Mouse (Mus musculus) mouse embryonic stem cell (cell line): Measurements from ENCODE around the gene Gimap7.

Experiments used
- in situ Hi-C, 2 experiments: fragments of 300-500 bp; cut with MboI; formaldehyde crosslinking; loops; 1 replicate in 1 of 2; 3 replicates in 1 of 2; pipeline ENCODE4 v1.14.3; 2019 to 2020; ENCODE audit warnings: low sequenced_read_pairs in 2 of 2, low pct_unique_long_range_greater_than_20kb in 1 of 2, mixed read lengths in 1 of 2; ENCODE audit not compliant: unreplicated experiment in 1 of 2

Gene Gimap7

DNA sequence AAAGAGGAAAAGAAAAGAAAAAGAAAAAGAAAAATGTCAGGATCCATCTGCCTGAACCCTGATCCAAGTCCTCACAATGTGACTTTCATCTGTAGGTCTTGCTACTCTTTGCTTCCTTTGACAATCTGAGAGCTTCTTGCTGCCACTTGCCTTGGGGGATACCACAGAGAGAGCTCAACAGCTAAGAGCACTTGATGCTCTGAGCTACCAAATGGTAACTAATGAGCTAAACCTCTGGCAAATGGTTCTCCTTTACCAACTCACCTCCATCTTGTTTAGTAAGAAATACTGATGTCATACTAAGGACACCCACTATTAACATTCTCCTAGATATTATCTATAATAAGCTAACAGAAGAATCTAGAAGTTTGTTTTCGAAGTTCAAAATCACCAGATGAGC is 15.2 kb downstream of the Gimap7 start:
- in situ Hi-C loops = no loop called here

DNA sequence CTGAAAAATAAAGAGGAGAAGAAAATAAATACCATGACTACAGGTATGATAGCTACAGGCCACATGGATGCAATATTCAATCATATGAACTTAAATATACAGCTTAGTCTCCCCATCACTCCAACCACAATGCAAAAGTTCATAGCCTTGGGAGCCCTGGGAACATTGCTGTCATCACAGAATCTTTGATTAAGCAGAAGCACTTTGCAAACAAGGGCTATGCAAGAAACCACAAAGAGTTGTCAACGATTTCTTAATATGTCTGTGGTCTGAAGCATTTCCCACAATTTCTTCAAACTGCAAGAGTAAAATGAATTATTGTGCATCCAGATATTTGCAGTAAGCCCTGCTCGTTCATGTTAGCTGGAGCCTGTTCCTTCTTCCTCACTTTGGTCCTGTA is 18.6 kb downstream of the Gimap7 start:
- in situ Hi-C loops = no loop called here

DNA sequence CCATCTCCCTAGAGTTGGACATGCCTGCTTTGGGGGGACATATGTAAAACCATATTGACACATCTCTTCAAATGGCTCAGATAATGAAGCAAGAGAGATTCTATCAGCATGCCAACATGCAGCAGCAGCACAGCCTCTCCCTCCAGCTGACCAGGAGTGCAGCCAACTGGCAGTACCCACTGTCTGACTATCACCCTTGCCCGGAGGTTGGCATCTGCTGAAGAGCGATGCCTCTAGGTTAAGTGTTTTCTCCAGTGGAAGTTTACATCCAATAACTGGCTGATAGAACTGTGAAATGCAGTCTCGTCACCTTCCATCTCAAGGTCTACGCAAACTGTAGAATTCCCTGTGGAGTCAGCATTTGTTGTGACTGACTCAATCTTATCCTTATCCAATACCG is 19.3 kb downstream of the Gimap7 start:
- in situ Hi-C loops = no loop called here

DNA sequence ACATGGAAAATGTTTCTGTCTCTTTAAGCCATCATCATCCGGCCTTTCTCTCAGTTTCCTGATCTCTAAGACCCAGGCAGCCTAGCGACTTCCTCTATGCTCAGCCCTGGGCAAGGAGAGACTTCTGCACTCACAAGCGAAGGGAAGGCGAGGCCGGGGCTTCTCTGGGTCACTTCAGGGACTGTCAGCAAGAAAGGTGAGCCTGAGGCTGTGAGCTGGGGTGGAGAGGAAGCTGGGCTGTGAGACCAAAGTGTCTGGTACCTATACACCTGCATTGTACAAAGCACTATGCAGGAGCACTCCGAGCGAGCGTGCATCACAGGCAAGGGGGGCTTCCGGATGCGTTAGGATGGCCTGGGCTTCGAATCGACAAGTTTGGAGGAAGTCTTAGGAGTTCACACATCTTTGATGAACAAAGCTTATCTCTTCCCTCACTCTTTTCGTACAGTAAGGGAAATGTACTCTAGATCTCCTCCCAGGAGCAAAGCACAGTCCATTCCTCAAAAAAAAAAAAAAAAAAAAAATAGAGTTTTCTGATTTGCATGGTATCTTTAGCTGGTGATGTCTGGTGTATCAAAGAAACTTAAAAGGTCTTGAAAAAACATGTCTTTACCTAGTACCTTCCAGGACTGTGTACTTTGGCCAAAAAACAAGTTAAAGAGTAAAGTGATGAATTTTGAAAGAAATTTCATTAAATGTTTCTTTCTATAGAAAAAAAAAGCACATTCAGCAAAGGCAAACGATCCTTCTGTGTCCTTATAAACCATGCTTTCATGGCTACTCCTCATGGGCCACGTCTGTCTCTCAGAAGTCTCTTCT is 20.7 kb downstream of the Gimap7 start, which contains the start of gene Gimap1:
Gene Gimap1 (plus strand): TSS at position 94 of the 819 bp plus-strand sequence.
- in situ Hi-C loops = no loop called here

GRCm38 (mm10) chr6:48739780-48740055 is 21.3 kb downstream of the Gimap7 start:
- in situ Hi-C loops = no loop called here

- in situ Hi-C loops = no loop called here
These were observed 22.2 kb downstream of the Gimap7 start for GRCm38 (mm10) chr6:48740501-48741169.

- in situ Hi-C loops = no loop called here
These were observed 22.9 kb downstream of the Gimap7 start for GRCm38 (mm10) chr6:48741273-48741672.

DNA sequence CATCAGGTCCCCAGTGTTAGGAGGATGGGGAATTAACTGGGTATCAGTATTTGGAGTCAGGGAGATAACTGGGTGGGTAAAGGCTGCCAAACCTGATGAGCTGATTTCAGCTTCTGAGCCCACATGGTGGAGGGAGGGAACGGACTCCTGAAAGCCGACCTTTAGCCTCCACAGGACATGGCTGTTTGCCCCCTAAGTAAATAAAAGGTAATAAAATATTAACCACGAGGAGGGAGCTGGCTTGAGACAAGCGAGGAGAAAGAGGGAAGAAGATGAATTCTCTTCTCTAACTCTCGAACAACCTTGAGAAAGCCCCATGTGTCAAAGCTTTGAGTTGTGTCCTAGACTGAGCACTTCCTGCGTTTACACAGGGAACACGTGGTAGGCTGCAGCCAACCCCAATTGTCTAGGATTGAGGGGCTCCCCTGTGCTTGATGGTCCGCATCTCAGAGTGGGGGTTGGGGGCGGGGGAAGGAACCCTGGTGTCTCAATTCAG is 23.3 kb downstream of the Gimap7 start:
- in situ Hi-C loops = no loop called here

DNA sequence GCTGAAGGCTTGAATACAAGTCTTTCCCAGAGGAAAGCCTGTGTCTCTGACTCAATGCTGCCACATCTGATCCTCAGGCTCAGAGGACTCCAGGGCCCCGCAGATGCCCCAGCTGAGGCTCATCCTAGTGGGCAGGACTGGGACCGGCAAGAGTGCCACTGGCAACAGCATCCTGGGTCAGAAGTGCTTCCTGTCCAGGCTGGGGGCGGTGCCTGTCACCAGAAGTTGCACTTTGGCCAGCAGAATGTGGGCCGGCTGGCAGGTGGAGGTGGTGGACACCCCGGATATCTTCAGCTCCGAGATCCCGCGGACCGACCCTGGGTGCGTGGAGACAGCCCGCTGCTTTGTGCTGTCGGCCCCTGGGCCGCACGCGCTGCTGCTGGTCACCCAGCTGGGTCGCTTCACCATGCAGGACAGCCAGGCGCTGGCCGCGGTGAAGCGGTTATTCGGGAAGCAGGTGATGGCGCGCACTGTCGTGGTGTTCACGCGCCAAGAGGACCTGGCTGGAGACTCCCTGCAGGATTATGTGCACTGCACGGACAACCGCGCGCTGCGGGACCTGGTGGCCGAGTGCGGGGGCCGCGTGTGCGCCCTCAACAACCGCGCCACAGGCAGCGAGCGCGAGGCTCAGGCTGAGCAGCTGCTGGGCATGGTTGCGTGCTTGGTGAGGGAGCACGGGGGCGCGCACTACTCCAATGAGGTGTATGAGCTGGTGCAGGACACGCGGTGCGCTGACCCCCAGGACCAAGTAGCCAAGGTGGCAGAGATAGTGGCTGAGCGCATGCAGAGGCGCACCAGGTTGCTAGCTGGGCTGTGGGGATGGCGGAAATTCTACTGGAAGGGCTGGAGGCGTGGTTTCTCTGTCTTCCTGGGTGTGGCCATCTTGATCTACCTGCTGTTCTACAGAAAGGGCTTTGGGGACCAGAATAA is 24.3 kb downstream of the Gimap7 start:
- in situ Hi-C loops = no loop called here

DNA sequence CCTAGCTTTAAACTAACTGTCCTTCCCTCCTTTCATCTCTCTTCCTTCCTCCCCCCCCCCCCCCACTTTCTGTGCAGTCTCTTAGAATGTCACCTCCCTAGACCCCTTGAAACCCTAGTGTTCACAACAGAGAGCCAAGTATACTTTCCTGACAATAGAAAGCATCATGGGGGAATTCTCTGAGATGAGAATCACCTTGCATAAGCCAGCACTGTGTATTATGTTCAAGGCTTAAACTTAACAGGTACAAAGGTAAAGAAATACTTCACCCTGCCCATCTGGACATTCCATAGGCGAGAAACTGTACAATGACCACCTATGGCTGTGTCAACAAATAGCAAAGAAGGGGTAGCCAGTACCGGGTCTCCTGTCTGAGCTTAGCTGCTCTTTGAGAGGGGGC is 27.1 kb downstream of the Gimap7 start:
- in situ Hi-C loops = no loop called here

GRCm38 (mm10) chr6:48745959-48746889 is 27.8 kb downstream of the Gimap7 start, which contains the start of gene Gimap5:
Gene Gimap5 (plus strand): TSS chr6:48746197.
- in situ Hi-C loops = no loop called here

GRCm38 (mm10) chr6:48747091-48747966 is 28.9 kb downstream of the Gimap7 start:
- in situ Hi-C loops = no loop called here

- in situ Hi-C loops = loop anchor here in 1 of 2 experiments (10.0 to 25.0 kb wide), 2 partner anchors 119 to 576 kb away; partner anchors contain the start of gene Gimap8
These were observed 45.3 kb downstream of the Gimap7 start for GRCm38 (mm10) chr6:48763567-48764270.

GRCm38 (mm10) chr6:48764496-48764895 is 46.1 kb downstream of the Gimap7 start:
- in situ Hi-C loops = loop anchor here in 1 of 2 experiments (10.0 to 25.0 kb wide), 2 partner anchors 120 to 577 kb away; partner anchors contain the start of gene Gimap8

DNA sequence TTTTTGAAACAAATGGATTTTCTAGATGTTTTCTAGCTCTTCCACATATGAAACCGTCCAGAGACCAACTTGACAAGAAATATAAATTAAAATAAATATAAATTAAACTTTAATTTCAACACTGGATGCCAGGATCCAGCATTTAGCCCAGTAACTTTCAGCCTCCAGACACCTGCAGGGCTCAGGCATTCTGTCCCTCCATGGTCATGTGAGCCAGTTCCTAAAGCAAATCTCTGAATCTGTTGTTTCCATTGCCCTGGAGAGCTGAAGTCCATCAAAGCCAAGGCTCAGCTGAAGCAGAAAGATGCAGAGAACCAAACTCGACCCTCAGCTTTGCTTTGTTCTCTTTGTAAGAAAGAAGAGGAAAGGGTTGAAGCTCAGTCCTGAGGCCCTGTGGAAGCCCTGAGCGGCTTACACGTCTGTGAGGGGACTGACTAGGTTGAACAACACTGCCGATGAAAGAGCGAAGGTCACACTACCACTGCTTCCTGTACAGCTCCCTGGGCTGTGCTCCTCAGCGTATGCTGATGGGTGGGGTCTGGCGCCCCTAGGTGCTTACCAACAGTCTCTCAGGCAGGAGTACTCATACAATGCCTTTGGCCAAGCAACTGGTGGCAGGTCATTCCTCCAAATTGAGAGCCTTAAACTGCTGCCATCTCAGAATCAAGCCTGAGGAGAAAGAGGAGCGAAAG is 49.9 kb downstream of the Gimap7 start:
- in situ Hi-C loops = loop anchor here in 1 of 2 experiments (10.0 to 25.0 kb wide), 2 partner anchors 124 to 581 kb away; partner anchors contain the start of gene Gimap8
